Mouse (Mus musculus): ENCODE data around the gene Rnf5.

The Rnf5 gene

DNA sequence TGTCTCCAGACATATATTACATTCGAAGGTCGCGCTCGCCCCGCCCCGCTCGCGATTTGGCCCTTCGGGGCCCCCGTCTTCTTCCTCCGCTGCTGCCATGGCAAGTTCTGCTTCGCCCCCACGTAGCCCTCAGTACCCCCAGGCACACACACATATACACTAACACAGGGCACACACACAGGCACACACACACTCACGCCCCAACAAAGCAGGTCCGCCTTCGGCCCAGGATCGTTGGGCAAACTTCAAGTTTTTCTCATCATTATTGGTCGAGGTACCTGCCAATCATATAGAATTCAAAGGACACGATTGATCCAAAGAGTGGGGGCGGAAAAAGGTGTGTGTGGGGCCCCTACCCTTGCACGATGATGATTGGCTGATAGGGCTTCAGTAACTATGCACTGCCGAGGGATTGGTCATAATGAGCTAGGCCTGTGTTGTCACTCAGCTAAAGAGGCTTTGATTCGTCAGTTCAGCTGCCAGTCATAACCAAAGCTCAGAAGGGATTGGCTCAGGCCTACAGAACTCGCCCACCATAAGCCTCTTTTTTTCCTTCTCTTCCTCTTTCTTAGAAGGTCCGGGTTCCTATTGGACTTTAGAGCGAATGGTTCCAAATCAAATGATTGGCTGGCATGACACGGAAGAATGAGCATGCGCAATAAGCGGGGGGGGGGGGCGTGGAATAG, at the start of gene Rnf5:
Gene Rnf5 (minus strand): TSS at position 316 of the 686 bp plus-strand sequence.
- DNase-seq (ENCODE audit: low read depth, low spot score) = peak; percentile 100

DNA sequence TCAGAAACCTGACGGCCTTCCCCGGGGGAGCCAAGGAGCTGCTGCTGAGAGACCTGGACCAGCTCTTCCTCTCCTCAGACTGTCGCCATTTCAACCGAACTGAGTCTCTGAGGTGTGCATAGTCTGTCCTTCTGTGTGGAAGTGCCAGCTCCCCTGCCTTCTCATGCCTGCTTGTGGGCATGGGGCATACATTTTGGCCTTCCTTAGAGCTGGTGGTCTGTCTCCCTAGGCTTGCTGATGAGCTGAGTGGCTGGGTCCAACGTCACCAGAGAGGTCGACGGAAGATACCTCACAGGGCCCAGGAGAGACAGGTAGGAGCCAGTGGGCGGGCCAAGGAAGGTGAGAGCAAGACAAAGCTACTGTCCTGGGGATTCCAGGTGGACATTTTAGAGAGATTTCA, 49.5 kb upstream of the Rnf5 start:
- DNase-seq (ENCODE audit: low read depth, low spot score) = no peak

DNA sequence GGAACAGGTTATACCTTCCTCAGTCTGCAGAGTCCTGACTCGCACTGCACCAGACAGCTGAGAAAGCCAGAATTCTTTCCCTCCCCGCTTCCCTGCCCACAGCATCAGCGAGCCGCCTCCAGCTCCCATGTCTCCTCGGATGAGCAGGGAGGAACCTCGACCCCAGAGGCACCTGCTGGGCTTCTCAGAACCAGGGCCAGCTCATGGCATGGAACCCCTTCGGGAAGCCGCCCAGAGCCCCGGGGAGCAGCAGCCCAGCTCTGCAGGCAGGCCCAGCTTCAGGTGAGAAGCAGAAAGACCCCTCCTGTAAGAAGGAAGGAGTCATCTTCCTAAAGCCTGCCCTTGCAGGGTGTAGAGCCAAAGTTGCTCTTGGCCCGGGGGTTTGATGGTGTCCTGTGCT, 49.1 kb upstream of the Rnf5 start:
- DNase-seq (ENCODE audit: low read depth, low spot score) = no peak

DNA sequence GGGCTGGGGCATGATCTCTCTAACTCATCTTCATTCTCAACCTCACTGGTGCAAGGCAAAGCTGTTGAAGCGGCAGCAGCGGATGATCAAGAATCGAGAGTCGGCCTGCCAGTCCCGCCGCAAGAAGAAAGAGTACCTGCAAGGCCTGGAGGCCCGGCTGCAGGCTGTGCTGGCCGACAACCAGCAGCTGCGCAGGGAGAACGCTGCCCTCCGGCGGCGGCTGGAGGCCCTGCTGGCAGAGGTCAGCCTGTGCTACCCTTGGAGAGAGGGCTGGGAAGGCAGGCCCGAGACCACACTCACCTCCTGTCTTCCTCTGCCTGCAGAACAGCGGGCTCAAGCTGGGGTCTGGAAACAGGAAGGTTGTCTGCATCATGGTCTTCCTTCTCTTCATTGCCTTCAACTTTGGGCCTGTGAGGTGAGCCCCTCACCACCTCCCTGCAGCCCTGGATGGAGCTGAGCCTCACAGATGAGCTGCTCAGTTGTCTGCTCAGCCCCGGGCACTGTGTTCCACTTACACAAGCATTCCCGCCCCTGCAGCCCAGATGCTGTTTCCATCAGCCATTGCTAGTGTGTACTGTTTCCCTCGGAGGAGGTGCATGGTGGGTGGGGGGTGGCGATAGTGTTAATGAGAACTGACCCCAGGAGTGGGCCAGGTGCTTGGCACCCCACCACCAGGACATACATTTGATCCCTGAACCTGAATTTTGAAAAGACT, 48.2 kb upstream of the Rnf5 start:
- DNase-seq (ENCODE audit: low read depth, low spot score) = no peak

DNA sequence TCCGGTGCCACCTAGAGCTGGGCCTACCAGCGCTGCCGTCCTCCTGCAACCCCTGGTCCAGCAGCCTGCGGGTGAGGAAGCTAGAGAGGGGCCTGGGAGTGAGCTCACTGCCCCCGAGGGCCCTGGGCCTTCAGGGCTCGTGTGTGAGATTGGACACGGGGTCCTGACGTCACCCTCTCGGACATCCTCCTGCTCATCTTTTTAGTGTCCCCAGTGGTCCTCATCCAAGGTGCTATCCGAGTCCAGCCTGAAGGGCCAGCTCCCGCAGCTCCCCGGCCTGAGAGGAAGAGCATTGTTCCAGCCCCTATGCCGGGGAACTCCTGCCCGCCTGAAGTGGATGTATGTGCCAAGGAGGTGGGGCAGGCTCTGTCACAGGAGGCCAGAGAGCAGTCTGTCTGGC, 47.3 kb upstream of the Rnf5 start:
- DNase-seq (ENCODE audit: low read depth, low spot score) = no peak

DNA sequence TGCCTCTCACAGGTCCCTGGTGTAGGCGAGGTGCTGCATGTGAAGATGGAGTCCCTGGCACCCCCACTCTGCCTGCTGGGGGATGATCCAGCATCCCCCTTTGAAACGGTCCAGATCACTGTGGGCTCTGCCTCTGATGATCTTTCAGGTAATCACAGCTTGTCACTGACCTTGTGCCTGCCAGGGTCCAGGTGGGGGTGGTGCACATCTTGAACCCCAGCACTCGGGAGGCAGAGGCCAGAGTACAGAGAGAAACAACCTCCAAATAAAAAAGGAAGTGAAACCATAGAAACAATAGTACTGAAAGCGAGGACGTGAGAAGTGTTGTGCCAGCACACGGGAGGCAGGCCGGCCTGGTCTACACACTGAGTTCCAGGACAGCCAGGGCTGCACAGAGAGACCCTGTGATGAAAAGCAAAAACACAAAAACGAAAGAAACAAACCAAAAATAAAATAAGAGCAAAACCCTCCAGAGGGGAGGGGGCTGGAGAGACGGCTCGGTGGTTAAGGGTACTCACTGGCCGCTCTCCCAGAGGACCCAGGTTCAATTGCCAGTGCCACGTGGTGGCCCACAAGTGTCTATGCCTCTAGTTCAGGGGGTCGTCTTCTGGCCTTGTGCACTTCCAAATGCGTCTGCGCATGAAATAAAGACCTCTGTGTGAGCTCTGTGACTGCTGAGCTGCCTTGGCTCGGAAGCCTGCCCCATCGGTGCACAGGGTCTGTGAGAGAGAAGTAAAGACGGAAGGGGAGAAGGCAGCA, 45.8 kb upstream of the Rnf5 start:
- no peak for DNase-seq (ENCODE audit: low read depth, low spot score)

DNA sequence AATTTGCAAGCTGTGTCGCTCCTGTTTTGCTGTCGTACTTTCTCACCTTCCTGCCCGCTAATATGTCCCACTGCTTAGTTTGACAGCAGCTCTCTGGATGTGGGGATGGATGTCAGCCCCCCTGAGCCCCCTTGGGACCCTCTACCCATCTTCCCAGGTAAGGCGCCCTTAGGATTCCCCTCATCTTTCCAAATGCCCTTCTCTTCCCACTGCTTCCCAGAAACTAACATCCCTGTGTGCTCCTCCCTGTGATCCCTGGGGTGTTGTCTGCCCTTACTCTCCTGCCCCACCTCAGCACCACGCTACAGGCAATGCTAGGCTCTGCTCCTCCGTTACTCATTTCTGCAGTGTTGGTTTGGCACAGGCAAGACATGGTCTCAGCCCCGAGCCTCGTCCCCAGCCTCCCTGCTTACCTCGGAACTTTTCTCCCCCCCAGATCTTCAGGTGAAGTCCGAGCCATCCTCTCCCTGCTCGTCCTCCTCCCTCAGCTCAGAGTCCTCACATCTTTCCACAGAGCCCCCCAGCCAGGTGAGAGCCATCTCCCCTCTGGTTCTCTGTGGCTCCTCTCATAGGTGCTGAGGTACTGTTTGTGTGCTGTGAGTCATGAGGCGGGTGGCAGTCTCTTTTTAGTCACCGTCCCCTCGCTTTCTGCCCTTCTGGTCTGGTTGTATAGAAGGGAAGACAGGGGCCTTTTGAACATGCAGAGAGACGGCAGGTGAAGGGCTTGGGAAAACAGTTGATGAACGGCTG, 44.8 kb upstream of the Rnf5 start:
- DNase-seq (ENCODE audit: low read depth, low spot score) = no peak

DNA sequence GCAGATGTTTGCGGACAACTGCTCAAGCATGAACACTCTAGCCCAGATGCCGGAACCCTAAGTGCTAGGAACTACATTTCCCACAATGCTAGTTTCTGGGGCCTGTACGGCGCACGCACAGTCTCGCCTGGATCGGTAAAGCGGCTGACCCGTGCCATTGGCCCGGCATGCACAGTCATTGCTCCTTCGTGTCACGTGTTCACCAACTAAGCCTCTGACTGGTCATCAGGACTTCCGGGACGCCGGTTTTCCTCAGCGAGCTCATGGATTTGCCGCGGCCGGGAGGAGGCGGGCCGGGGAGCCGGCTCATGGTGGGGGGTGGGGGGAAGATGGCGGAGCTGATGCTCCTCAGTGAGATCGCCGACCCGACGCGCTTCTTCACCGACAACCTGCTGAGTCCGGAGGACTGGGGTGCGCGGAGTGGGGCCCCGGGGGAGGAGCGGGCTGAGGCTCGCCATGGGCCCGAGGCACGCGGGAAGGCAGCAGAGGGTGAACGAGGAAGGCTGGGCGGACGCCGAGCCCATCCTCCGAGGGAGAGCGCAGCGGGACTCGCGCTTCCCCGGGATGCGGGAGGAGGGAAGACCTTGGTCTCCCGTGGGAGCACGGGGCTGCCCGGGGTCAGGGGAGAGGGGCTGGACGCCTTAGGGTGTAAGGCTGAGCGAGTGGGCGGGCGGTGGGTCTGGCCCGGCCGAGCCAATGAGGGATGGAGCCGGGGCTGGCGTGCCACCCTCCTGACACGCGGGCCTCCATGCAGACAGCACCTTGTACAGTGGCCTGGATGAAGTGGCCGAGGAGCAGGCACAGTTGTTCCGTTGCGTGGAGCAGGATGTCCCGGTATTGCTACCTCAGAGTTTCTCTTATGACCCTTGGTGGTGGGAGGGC, 43.7 kb upstream of the Rnf5 start, which contains the start of gene Atf6b:
Gene Atf6b (plus strand): TSS at position 241 of the 882 bp plus-strand sequence.
- DNase-seq (ENCODE audit: low read depth, low spot score) = peak; percentile 97

DNA sequence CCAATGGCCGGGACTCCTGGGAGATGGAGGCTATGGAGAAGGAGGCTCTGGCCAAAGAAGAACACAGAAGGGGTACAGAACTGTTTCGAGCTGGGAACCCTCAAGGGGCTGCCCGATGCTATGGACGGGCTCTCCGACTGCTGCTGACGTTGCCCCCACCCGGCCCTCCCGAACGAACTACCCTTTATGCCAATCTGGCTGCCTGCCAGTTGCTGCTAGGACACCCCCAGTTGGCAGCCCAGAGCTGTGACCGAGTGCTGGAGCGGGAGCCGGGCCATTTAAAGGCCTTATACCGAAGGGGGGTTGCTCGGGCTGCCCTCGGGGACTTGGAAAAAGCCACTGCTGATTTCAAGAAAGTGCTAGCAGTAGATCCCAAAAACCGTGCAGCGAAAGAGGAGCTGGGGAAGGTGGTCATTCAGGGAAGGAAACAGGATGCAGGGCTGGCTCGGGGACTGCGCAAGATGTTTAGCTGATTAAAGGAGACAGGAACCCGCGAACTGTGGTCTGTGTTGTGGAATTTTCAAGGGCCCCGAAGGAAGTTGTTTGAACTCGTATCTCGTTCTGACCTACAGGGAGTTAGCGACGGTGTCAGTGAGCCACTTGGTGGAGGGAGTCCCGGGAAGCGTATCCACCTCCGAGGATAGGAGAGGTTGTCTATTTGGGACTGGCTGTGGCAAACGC, 42.5 kb upstream of the Rnf5 start:
- DNase-seq (ENCODE audit: low read depth, low spot score) = no peak

DNA sequence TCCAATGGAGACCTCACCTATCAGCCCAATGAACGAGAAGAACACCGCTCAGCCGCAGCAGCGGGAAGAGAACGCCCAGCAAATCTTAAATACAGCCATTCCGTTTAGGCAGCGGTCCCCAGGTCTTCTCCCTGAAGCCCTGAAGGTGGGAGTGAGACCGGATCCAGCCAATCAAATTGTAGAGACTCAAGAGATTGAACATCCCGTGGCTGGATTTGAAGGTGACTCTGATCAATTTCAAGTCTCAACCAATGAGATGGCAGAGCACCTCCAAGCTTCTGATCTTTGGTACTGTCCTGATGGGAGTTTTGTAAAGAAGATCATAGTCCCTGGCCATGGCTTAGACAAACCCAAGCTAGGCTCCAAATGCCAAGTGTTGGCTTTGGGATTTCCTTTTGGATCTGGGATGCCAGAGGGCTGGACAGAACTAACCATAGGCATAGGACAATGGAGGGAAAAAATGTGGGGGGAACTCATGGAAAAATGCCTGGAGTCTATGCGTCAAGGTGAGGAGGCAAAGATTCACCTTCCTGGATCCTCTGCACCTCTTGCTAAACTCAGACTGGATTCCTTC, 41.9 kb upstream of the Rnf5 start:
- no peak for DNase-seq (ENCODE audit: low read depth, low spot score)

DNA sequence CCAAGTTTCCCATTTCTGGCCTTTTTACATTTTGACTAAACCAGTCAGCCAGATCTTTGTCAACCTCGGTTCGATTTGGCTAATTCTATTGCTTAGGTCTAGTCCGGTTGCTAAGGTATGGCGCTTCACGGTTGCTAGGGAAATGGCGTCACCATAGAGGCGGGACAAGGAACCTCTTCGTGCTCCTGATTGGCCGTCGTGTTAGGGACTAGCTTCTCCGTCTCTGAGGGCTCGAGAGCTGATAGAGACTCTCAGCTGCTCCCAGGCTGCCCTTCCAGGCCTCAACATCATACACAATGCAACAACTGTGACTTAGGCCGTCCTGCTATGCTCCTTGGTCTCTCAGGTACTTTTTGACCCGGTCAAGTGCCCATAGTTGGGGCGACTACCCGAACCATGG, 41.1 kb upstream of the Rnf5 start, which contains the start of gene Fkbpl:
Gene Fkbpl (plus strand): TSS at position 157 of the 400 bp plus-strand sequence.
- DNase-seq (ENCODE audit: low read depth, low spot score) = peak; percentile 96

DNA sequence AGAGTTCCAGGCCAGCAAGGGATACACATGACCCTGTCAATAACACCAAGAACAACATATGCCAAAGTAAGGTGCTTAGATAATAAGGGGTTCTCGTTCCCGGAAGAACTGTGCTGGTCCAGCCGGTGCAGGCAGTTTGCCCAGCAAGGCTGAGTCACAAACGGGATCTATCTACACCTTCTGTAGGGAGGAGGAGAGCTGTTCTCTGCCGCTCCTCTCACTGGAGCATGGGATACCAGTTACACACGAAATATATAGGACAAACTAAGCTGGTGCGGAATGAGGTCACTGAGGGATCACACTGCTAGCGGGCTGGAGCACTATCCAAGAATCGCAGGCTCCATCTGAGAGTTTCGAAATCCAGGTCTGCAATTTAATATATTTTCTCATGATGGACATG, 40.5 kb upstream of the Rnf5 start:
- DNase-seq (ENCODE audit: low read depth, low spot score) = no peak

DNA sequence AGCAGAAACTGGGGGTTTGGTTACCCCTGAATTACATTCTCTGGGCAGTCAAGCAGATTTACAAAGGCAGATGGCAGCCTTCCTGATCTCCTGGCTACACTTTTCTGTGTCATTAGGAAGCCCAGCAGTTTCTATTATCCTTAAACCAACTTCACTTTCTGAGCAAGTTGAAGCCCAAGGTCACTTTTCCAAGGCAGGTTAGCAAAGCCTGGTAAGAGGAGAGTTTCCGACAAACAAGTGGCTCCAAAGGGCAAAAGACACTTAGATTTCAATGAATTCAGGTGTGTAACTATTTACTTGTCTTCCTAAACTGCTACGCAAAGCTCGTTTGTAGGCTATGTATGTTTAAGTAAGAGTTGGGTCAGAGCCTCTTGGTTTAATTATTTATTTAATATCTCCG, 39.9 kb upstream of the Rnf5 start:
- no peak for DNase-seq (ENCODE audit: low read depth, low spot score)

DNA sequence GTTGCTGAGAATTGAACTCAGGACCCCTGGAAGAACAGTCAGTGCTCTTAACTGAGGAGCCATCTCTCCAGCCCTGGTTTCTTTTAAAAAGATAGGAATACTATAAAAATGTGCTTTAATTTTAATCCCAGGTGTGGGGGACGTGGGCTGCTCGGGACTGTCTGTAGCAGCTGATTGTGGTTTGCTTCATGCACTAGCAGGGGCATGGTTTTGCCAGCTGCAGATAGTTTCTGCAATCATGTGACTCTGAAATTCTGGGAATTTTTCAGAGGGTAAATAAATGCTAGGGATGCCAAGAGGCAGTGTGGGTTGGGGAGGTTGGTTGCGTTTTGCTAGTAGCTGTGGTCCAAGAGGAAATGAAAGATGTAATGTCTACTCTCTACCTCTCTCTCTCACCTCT, 38.5 kb upstream of the Rnf5 start:
- no peak for DNase-seq (ENCODE audit: low read depth, low spot score)

DNA sequence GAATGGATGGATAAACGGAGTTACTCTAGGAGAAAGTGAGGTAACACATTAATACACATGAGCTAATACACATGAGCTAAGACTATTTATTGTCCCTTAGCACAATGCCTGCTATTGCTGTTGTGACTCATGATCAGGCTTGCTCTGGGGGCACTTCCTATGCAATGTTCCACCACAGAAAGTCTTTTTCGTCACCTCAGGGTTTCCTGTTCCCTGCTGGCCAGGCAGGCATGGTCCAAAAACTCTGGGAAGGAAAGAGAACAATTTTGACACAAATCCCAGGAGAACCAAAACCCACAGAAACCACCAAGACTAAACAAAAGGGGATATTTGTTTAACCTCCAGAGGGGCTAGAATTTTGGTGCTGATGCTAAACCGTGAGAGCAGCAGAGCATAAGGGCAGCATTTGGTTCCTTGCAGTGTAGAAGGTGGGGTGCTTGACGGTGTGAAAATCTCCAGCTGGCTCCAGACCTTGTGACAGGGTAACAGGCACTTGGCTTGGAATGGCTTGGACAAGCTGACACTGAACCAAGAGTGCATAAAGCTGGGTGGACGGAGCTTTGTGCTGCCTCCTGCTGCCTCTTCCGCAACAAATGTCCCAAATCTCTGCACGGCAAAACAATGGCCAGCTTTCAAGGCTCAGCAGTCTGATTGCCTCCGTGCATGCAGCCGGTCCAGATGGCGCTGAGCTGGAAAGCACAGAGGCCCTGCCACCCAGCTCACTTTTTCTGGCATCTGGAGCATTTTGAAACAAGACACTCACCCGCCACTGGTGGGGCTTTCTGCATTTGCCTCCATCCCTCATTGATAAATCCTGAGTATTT, 37.5 kb upstream of the Rnf5 start:
- DNase-seq (ENCODE audit: low read depth, low spot score) = no peak

DNA sequence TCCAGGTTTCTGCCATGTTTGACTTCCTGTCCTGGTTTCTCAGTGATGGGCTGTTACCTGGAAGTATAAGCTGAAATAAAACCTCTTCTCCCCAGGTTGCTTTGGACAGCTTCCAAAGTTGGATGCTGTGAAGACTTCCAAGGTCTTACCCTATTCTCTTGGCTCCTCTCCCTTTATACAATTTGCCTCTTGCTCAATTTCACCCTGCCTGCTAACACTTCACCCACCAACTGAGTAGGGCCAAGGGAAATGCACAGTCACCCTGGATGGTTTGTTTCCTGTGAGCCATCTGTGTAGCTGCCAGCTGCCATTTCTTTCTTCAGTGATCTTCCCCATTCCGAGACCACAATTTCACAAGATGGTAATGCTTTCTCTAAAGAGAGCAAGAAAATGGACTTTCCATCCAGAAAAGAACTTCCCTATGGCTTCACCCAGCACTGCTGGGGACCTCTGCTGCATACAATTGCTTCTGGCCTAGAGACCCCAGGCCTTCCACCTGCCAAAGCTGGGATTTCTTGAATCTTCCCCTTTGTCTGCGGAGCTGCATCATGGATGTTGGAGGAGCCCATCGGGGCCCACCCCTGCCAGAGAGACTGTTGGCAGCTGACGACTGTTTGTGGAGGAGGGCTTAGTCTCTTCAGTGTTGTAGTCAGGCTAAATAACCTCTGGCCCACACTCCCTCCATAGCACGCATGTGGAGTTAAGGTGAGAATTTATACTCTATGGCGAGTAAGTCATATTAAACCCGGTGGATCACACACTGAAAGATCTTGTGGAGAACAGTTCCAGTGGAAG, 36.2 kb upstream of the Rnf5 start:
- DNase-seq (ENCODE audit: low read depth, low spot score) = no peak

DNA sequence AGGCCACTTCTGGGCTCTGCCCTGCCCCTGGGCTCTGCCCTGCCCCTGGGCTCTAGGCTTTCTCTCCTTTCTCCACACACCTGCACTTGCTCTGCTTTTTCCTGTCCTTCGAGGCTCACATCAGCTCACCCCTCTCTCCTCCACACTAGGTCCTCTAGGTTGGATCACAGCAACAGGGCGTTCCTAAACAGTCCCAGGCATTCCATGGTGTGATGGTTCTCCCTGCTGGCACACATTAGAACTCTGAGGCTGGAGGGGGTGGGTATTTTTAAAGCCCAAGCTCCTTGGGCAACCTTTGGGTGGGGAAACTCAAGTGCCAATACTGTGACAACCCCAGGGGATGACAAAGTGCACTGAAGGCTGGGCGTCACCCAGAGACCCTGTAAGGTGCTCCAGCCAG, 34.0 kb upstream of the Rnf5 start:
- no peak for DNase-seq (ENCODE audit: low read depth, low spot score)

DNA sequence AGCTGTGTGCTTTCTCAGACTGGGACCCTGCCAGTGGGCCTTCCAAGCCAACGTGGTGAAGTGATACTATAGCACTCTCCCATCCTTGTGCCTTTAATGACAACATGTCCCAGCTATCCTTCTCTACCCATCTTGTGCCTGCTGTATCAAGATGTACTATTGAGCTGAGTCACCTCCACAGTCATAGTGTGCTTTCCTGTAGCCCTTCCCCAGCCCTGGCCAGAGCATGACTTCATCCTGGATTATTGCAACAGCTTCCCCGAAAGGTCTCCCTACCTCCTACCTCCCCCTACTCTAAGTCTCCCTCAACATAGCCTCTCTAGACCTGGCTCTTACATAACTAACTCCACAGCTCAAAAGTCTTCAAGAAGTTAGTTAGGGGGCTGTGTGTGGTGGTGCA, 32.2 kb upstream of the Rnf5 start:
- no peak for DNase-seq (ENCODE audit: low read depth, low spot score)
